Mouse (Mus musculus): ENCODE data around the gene Acp4.

- TF ChIP-seq CTCF (IDR thresholded peaks at IDR 0.05; ENCODE audit: borderline replicate concordance, insufficient read depth, low read length), result no peak
- TF ChIP-seq POLR2A (IDR thresholded peaks at IDR 0.05; ENCODE audit: low read depth, low read length), result no peak
These were observed 10.2 kb downstream of the Acp4 start for GRCm38 (mm10) chr7:44246984-44247470.
